Mouse (Mus musculus) liver, embryonic 13.5 days (tissue): Measurements from ENCODE around the gene Usp30. TPM values are rescaled to one million over a fixed set of nuclear protein-coding genes. Genes with fewer than 3 reads are reported as not detected.

ENCODE experiments used
- ATAC-seq: fragments of 200-750 bp; cut with Nextera tagmentation; 2 replicates; pipeline ENCODE4 v1.8.0; 2017; ENCODE audit warnings: low read depth, mild to moderate bottlenecking, moderate number of reproducible peaks, moderate library complexity
- DNase-seq: peaks from one replicate; pipeline ENCODE4 v3.0.0; 2022
- H3K27ac ChIP-seq: fragments of 300-500 bp; sonication (generic); 2 replicates; pipeline ENCODE4 v1.5.1; 2015; ENCODE audit warnings: moderate library complexity, mild to moderate bottlenecking, inconsistent platforms
- H3K27me3 ChIP-seq: fragments of 300-500 bp; sonication (generic); 2 replicates; pipeline ENCODE4 v1.6.1; 2015; ENCODE audit warnings: mild to moderate bottlenecking, inconsistent platforms
- H3K36me3 ChIP-seq: fragments of 300-500 bp; sonication (generic); 2 replicates; pipeline ENCODE4 v1.6.1; 2015; ENCODE audit warnings: mild to moderate bottlenecking, inconsistent platforms
- H3K4me1 ChIP-seq: fragments of 300-500 bp; sonication (generic); replicated peaks from 2 replicates; pipeline ENCODE4 v1.6.1; 2015; ENCODE audit warnings: inconsistent platforms
- H3K4me2 ChIP-seq: fragments of 300-500 bp; sonication (generic); 2 replicates; pipeline ENCODE4 v1.6.1; 2015; ENCODE audit warnings: inconsistent platforms, mild to moderate bottlenecking, moderate library complexity
- H3K4me3 ChIP-seq: fragments of 300-500 bp; sonication (generic); replicated peaks from 2 replicates; pipeline ENCODE4 v1.5.1; 2015; ENCODE audit warnings: mild to moderate bottlenecking, inconsistent platforms
- H3K9ac ChIP-seq: fragments of 300-500 bp; sonication (generic); 2 replicates; pipeline ENCODE4 v1.6.1; 2015; ENCODE audit warnings: mild to moderate bottlenecking, inconsistent platforms
- H3K9me3 ChIP-seq: fragments of 300-500 bp; sonication (generic); replicated peaks from 2 replicates; pipeline ENCODE4 v1.6.1; 2016; ENCODE audit warnings: inconsistent platforms
- WGBS: fragments of 180-500 bp; shearing (Covaris S2); methylation state at CpG from one replicate; pipeline ENCODE4 v1.1.7; 2015; ENCODE audit not compliant: insufficient replicate concordance; 5-methylcytosine and 5-hydroxymethylcytosine counted together
- polyA plus RNA-seq: library from polyadenylated mRNA; unstranded; fragments of >200 nt; fragmentation: Nextera tagmentation; extraction: Ambion mirVana; gene quantifications from 2 replicates; pipeline ENCODE4 v1.2.1, GENCODE M21; 2015

Usp30 gene
- polyA plus RNA-seq, 1 experiment from 2014 or later: 2.7 TPM

DNA sequence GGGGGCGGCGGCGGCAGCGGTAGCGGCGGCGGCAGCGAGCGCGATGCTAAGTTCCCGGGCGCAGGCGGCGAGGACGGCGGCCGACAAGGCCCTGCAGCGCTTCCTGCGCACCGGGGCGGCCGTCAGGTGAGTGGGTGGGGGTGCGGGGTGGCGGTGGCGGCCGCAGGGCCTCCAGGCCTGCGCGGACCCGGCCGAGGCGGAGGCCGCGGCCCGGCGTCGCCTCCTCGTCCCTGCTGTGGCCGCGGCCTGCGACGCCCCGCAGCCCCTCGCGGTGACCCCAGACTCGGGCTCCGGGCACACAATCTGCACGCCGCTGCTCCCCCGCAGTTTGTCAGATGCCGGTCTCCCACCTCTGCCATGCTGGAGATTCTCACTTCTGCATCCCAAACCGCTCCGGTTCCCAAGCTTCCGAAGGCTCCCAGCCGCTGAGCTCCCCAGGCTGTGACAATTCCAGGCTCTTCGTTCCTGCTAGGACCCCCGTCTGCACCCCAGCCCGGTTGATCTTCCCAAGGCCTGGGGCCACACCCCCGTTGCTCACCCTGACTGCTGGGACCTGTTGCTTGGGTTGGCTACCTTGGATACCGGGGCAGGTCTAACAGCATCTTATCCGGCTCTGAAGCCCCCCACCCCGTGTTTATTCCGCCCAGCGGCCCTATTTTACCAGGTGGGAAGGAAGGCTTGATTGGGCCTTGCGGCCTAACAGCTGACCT is 35.3 kb downstream of the Usp30 start:
- ATAC-seq (peak; percentile 59), DNase-seq (no peak)
- Histone ChIP-seq H3K9ac (peak overlapping the region; percentile 87), H3K9me3 (no peaks in the 10 kb centered on the region), H3K4me1 (peaks cover 21% of the 10 kb centered on the region), H3K27ac (peak overlapping the region; percentile 40), H3K27me3 (0 out of 2 replicates have a peak, but pooled peaks cover 9% of the 10 kb centered on the region), H3K4me2 (peak overlapping the region; percentile 80), H3K4me3 (peak overlapping the region; percentile 71), H3K36me3 (peaks cover 14% of the 10 kb centered on the region)
- WGBS: 2% methylated on average over 64 of the region's 64 CpGs

DNA sequence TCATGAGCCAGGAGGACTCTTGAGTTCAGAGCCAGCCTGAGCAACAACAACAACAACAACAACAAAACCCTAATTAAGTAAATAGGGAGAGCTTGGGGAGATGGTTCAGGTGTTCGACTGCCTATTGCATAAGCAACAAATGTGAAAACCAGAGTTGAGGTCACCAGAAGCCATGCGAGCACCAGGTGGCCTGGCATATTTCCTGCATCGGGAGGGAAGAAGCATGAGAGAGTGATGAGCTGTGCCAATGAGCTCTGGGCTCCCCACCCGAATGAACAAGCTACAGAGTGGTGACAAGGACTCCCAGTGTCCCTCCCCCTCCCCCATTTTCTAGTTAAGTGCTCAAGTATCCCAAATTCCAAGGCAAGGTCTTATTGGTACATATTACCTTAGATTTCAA is 36.6 kb downstream of the Usp30 start:
- Histone ChIP-seq H3K9ac (no peak overlapping the region), H3K27ac (no peak overlapping the region), H3K4me1 (peaks cover 21% of the 10 kb centered on the region), H3K4me3 (no peak overlapping the region), H3K36me3 (peaks cover 28% of the 10 kb centered on the region), H3K27me3 (0 out of 2 replicates have a peak, but pooled peaks cover 9% of the 10 kb centered on the region), H3K4me2 (no peak overlapping the region), H3K9me3 (no peaks in the 10 kb centered on the region)
- no peak for DNase-seq
- no peak for ATAC-seq
- 77% methylated on average over 4 of the region's 4 CpGs for WGBS

DNA sequence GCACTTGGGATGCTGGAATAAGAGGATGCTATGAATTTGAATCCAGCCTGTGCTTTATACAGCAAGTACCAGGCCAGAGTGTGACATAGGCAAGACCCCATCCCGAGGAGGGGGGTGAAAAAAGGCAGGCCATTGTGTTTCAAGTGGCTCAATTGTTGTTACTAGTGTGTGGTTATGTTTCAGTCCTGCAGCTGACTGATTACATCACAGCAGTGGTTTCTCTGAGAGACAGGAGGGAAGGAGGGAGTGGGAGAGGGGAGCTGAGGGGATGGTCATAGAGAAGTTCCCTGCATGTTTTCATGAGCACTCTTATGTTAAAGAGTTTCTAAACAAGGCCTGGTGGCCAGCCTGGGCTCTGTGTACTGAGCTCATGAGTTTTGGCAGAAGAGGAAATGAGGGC is 37.5 kb downstream of the Usp30 start:
- Histone ChIP-seq H3K27me3 (0 out of 2 replicates have a peak, but pooled peaks cover 7% of the 10 kb centered on the region), H3K9ac (no peak overlapping the region), H3K4me2 (no peak overlapping the region), H3K9me3 (no peaks in the 10 kb centered on the region), H3K36me3 (peaks cover 31% of the 10 kb centered on the region), H3K27ac (no peak overlapping the region), H3K4me3 (no peak overlapping the region), H3K4me1 (peaks cover 21% of the 10 kb centered on the region)
- ATAC-seq: no peak
- no peak for DNase-seq
- 34% methylated on average over 1 of the region's 1 CpGs for WGBS

DNA sequence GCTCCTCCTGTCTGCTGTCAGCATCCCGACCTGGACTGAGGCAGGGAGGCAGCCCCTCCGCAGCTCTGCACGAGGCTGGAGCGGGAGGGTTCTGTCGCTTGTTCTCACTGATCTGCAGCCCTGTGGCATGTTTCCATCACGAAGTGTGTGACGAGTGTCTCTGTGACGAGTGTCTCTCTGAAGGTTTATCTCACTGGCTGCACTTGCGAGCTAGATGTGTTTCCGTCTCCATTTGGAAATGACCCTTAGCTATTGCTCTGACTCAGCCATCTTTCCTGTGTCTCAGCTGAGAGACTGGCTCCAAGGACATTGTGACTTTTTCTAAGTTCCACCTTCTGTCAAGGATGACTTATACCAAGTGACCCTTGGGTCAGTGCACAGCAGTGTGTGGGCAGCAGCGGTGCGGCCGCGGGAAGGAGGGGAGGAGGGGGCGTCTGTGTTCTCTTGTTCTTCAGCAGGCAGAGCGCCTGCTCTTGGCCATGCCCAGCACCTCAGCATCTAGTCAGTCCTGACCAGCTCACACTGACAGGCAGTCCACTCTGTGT is 41.2 kb downstream of the Usp30 start:
- DNase-seq: no peak
- peaks cover 67% of the 10 kb centered on the region for H3K36me3 ChIP-seq

DNA sequence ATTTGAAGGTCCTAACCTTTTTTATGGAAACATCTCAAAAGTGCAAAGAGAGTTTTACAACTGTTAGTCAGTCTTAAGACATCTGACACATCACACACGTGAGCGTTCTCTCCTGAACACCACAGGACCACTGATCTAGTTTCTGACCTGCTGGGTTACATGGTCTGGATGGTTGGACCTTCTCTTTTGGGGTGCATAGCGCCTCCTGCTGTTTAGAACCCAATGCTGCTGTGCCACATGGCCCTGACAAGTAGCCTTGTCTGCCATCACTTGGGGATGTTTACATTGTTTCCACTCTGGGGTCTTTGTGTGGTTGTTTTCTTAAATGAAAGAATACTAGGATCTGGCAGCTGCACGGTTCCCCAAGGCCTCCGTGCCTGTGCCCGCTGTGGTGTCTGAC is 48.1 kb downstream of the Usp30 start:
- Histone ChIP-seq H3K27me3 (no peaks in the 10 kb centered on the region), H3K36me3 (peaks cover 71% of the 10 kb centered on the region), H3K27ac (no peak overlapping the region), H3K9ac (no peak overlapping the region), H3K4me1 (no peaks in the 10 kb centered on the region), H3K4me3 (no peak overlapping the region), H3K4me2 (no peak overlapping the region), H3K9me3 (no peaks in the 10 kb centered on the region)
- no peak for ATAC-seq
- DNase-seq: no peak
- 78% methylated on average over 6 of the region's 6 CpGs for WGBS

More for the DNA sequence above, 41.2 kb downstream of the Usp30 start:
- H3K9ac ChIP-seq: no peak overlapping the region
- no peak overlapping the region for H3K27ac ChIP-seq
- H3K9me3 ChIP-seq: no peaks in the 10 kb centered on the region
- H3K4me1 ChIP-seq: 0 out of 2 replicates have a peak, but pooled peaks cover 2% of the 10 kb centered on the region
- no peak overlapping the region for H3K4me2 ChIP-seq
- no peaks in the 10 kb centered on the region for H3K27me3 ChIP-seq
- no peak overlapping the region for H3K4me3 ChIP-seq
- 80% methylated on average over 16 of the region's 16 CpGs for WGBS
- no peak for ATAC-seq

DNA sequence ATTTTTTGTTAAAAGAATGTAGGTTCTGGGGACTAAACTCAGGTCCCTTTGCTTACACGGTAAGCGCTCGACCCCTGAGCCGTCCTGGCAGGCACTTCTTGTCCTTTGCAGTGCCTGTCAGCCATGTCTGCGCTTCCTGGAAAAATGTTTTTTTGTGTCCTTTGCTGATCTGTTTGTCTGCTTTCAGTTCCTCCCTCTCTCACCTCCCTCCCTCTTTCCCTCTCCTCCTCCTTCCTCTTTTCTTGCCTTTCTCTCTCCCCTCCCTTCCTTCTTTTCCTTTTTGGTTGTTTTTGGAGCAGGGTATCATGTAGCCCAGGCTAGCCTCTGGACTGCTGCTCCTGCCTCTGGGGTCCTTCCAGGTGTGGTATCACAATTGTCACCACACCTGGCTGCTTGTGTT is 49.8 kb downstream of the Usp30 start:
- H3K27me3 ChIP-seq: no peaks in the 10 kb centered on the region
- no peak overlapping the region for H3K4me2 ChIP-seq
- WGBS: 71% methylated on average over 5 of the region's 5 CpGs
- H3K27ac ChIP-seq: no peak overlapping the region
- H3K9me3 ChIP-seq: no peaks in the 10 kb centered on the region
- H3K36me3 ChIP-seq: peaks cover 68% of the 10 kb centered on the region
- no peak overlapping the region for H3K4me3 ChIP-seq
- DNase-seq (no peak), ATAC-seq (no peak)
- H3K4me1 ChIP-seq: no peaks in the 10 kb centered on the region
- H3K9ac ChIP-seq: no peak overlapping the region

DNA sequence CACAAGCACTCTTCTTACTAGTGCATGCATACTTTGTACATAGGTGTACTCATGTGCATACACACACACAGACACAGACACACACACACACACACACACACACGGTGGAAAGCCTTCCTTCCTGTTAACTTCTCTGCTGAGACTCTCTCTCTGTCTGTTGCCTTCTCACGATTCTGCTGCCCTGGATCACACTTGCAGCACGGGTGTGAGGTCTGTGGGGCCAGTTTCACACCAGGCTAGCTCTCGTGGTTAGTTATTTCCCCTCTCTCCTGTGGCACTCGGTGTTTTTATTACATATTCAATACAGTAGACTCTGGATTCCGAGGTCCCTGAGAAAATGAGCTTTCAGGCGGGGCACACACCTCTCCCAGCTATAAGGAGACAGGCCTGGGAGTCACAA is 51.3 kb downstream of the Usp30 start:
- no peaks in the 10 kb centered on the region for H3K27me3 ChIP-seq
- no peaks in the 10 kb centered on the region for H3K9me3 ChIP-seq
- no peak overlapping the region for H3K4me3 ChIP-seq
- WGBS: 51% methylated on average over 7 of the region's 7 CpGs
- H3K9ac ChIP-seq: no peak overlapping the region
- H3K27ac ChIP-seq: no peak overlapping the region
- no peak overlapping the region for H3K4me2 ChIP-seq
- DNase-seq (no peak), ATAC-seq (no peak)
- H3K4me1 ChIP-seq: no peaks in the 10 kb centered on the region
- peaks cover 67% of the 10 kb centered on the region for H3K36me3 ChIP-seq

DNA sequence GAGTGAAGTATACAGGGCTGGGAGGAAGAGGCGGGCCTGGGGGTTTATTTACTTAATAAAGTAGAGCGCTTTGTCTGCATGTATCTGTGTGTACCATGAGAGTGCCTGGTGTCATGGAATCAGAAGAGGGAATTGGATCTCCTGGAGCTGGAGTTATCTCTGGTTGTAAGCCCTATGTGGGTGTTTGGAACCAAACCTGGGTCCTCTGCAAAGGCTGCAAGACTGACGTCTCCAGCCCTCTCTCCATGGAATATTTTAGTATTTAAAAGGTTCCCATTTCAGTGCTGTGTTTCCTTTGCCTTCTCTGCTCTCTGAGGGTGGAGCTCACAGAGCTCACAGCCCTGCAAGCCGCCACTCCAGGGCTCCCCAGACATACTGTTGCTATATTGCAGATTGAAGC is 54.5 kb downstream of the Usp30 start:
- Histone ChIP-seq H3K36me3 (peaks cover 70% of the 10 kb centered on the region), H3K27me3 (no peaks in the 10 kb centered on the region), H3K4me2 (no peak overlapping the region), H3K9me3 (no peaks in the 10 kb centered on the region), H3K9ac (no peak overlapping the region), H3K27ac (no peak overlapping the region), H3K4me1 (no peaks in the 10 kb centered on the region), H3K4me3 (no peak overlapping the region)
- WGBS: 76% methylated on average over 4 of the region's 4 CpGs
- DNase-seq: no peak
- no peak for ATAC-seq

DNA sequence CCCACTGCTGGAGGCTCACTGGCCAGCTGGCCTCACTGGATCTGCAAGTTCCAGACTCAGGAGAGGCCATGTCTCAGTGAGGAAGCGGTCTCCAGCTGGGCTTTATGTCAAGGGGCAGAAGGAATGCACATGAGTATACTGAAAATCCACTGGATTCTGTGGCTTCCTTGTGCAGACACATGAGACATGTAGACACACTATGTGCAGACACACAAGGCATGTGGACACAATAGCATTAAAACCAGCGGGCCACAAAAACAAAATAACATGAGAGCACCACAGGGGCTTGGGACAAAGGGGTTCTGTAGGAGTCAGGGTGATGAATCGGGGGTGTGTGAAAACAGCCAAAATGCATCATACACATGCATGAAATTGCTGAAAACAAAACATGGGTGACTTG is 60.7 kb downstream of the Usp30 start:
- WGBS: 69% methylated on average over 3 of the region's 3 CpGs
- H3K4me1 ChIP-seq: peaks cover 40% of the 10 kb centered on the region

DNA sequence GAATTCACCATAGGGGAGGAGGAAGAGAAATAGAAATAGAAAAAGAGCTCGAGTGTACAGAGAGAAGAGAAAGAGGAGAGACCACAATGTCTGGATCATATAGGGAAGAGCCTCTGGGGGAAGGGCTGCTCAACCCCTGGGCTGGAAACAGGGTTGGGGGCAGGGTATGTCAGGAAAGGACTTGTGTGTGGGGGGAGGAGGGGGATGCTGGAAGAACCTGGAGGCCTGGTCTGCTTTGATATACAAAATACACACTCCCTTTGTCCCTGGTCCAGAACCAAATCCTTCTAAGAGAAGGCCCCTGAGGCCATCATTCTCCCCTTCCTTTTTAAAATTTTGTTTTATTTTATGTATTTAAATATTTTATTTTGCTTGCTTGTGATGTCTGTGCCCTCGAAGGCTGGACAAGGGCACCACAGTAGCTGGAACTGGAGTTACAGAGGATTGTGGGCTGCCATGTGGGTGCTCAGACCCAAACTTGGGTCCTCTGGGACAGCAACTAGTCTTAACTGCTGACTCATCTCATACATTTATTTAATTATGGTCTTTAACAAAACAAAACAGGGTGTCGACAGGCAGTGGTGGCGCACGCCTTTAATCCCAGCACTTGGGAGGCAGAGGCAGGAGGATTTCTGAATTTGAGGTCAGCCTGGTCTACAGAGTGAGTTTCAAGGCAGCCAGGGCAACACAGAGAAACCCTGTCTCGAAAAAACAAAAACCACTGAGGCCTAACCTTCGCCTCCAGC is 61.4 kb downstream of the Usp30 start:
- H3K27ac ChIP-seq: no peak overlapping the region
- H3K9me3 ChIP-seq: no peaks in the 10 kb centered on the region
- peak overlapping the region; percentile 99 for H3K4me2 ChIP-seq
- peak overlapping the region; percentile 73; the same call in 1 of the 2 replicates for H3K4me3 ChIP-seq
- H3K4me1 ChIP-seq: peaks cover 46% of the 10 kb centered on the region
- peaks cover 28% of the 10 kb centered on the region for H3K36me3 ChIP-seq
- peak overlapping the region; percentile 27; the same call in 1 of the 2 replicates for H3K9ac ChIP-seq
- H3K27me3 ChIP-seq: no peaks in the 10 kb centered on the region
- 68% methylated on average over 7 of the region's 7 CpGs for WGBS
- ATAC-seq (no peak), DNase-seq (no peak)

More for the DNA sequence above, 60.7 kb downstream of the Usp30 start:
- H3K36me3 ChIP-seq: peaks cover 34% of the 10 kb centered on the region
- peak overlapping the region; percentile 99; the same call in 1 of the 2 replicates for H3K4me2 ChIP-seq
- no peaks in the 10 kb centered on the region for H3K27me3 ChIP-seq
- H3K4me3 ChIP-seq: no peak overlapping the region
- peak overlapping the region; percentile 27; the same call in 1 of the 2 replicates for H3K9ac ChIP-seq
- DNase-seq (no peak), ATAC-seq (no peak)
- H3K9me3 ChIP-seq: no peaks in the 10 kb centered on the region
- H3K27ac ChIP-seq: 0 out of 2 replicates have a peak overlapping the region, but pooled peaks have one; percentile 9
